Mouse (Mus musculus): ENCODE data around the gene Smarca1.

Smarca1 gene

GRCm38 (mm10) chrX:47760212-47760611, 132.6 kb downstream of the Smarca1 start:
- DNase-seq (ENCODE audit: low read depth): no peak

Measured in c-Kit-positive CD71-positive TER-119-negative erythroid progenitor cells, embryonic 14.5 days (primary cell).